Mouse (Mus musculus) myocyte (in vitro differentiated cells): ENCODE results near the gene Ssc4d.

Source experiments
- MAX ChIP-seq: IDR thresholded peaks from one replicate; pipeline ENCODE4 v1.6.1; 2011; ENCODE audit warnings: low read depth, mild to moderate bottlenecking, control low read depth
- MYOG ChIP-seq, 3 experiments: IDR thresholded peaks; one replicate each; pipeline ENCODE4 v1.6.1; 2011; ENCODE audit warnings: control low read depth in 2 of 3, low read depth in 2 of 3, mild to moderate bottlenecking in 2 of 3; ENCODE audit not compliant: insufficient read length in 2 of 3, control insufficient read depth in 1 of 3, insufficient read depth in 1 of 3
- POLR2A ChIP-seq: IDR thresholded peaks from one replicate; pipeline ENCODE4 v1.6.1; 2011; ENCODE audit warnings: low read depth, mild to moderate bottlenecking, control low read depth, moderate library complexity; ENCODE audit not compliant: insufficient read length
- POLR2AphosphoS2 ChIP-seq: IDR thresholded peaks from one replicate; pipeline ENCODE4 v1.6.1; 2011; ENCODE audit warnings: low read depth, control low read depth; ENCODE audit not compliant: insufficient read length
- REST ChIP-seq: IDR thresholded peaks from one replicate; pipeline ENCODE4 v1.6.1; 2011; ENCODE audit warnings: mild to moderate bottlenecking, control low read depth, moderate library complexity; ENCODE audit not compliant: insufficient read depth, insufficient read length
- SRF ChIP-seq: IDR thresholded peaks from one replicate; pipeline ENCODE4 v1.6.1; 2011; ENCODE audit warnings: low read depth; ENCODE audit not compliant: control insufficient read depth, insufficient read length
- USF1 ChIP-seq: IDR thresholded peaks from one replicate; pipeline ENCODE4 v1.6.1; 2011; ENCODE audit warnings: low read depth, mild to moderate bottlenecking, control low read depth, moderate library complexity

DNA sequence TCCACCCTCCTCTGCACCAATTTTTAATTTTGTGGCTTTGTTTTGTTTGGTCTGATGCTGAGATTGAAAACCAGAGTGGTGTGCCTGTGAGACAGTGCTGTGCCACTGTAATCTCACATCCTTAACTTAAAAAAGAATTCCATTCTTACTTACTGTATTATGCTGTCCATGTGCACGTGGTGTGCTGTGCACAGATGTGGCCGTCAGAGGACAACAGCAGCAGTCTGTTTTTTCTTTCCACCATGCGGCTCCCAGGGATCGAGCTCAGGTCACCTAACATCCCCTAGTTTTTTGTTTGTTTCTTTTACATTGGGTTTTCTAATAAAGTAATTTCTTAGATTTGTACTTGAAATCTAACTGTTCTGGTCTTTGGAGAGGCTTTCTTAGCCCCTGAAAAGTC, 30.2 kb upstream of the Ssc4d start:
- TF ChIP-seq POLR2A (no peak), POLR2AphosphoS2 (no peak), USF1 (no peak), MYOG (IDR thresholded peaks at IDR 0.05; ENCODE audit: control insufficient read depth in 1 of 3, insufficient read depth in 1 of 3, insufficient read length in 2 of 3, low read depth in 2 of 3) (no peak), REST (no peak), SRF (no peak), MAX (no peak)
